Mouse (Mus musculus) neural tube, embryonic 10.5 days (tissue): ENCODE results near the gene Ccl11.

Experiments
- DNase-seq: peaks from one replicate; pipeline ENCODE4 v3.0.0-alpha.2; 2017; ENCODE audit warnings: low spot score; ENCODE audit errors: extremely low spot score

Gene Ccl11

DNA sequence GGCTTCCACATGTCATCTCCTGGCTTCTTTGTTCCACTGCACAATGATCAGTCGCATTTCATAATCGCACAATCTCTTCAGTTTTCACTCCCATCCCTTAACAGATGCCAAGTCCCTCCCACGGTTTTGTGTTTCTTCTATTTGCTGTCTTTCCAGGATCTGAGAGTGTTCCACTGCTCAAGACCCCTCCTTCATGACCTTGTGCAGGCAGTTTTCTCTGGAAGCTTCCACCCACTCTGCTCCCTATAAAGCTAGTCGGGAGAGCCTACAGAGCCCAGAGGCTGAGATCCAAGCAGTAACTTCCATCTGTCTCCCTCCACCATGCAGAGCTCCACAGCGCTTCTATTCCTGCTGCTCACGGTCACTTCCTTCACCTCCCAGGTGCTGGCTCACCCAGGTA lies at the start of gene Ccl11:
Gene Ccl11 (plus strand): TSS at position 178 of the 400 bp plus-strand sequence.
- no peak for DNase-seq

DNA sequence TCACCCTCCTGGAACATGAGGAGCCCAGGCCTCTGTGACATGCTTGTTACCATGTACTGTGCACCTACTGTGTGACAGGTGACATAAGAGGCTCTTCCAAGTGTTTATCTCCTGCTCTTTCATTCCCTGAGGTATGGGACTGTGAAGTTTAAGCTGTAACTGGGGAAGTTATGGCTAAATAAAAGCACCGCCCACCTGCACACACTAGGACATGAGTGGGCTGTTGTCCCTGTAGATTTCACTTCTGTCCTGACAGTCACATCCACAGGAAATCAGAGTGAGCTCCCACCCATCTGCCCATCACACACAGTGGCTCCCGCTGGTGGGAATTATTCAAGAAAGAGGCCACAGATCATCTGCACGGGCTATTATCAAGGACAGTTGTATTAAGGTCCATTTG lies 47.5 kb upstream of the Ccl11 start:
- DNase-seq, result no peak

DNA sequence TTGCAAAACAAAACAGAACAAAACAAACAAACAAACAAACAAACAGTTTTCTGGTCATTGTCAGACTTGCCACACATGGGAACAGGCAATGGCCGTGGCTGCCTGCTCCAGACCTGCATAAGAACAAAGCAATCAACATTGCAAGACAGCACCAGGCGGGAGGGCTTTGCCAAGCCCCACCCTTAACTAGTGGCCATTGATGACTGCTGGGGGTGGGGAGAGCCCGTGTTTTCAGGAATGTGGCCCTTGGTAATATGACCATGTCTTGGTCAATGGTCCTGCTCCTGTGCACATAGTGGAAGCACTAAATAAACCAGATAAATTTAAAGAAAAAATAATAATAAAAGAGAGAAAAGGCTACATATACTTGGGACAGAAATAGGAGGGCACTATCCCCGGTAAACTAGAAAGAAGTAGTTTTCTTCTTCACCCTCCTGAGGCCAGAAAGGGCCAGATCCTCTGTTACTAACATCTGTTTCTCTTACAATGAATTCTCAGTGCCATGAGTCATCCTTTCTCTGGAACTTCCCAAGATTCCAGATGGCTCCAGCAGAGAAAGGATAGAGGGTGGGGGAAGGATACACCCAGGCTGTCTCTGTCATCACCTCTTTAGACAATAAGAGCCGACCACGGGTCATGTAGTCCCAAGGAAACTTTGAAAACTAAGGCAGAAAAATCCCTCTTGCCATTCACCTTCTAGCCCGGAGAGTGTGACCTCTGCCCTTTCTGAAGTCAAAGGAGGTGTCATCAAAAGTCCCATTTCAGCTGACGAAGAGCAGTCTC lies 46.0 kb upstream of the Ccl11 start:
- DNase-seq, result no peak

DNA sequence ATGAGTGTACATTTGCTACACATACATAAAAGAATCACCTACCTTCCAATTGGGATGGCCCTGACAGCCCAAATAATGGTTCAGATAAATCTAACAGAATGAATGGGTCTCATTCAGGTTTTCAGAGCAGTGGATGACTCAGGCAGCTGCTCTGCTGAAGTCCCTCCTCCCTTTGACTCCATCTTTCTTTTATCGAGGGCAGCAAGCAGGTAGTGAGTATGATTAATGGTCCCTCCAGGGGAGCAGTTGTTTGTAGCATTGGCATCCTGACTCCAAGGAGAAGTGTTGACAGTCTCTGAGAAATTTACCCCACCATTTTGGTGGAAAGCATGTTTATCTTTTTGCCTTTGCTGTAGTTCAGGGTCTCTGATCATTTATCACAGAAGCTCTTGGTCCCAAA lies 43.9 kb upstream of the Ccl11 start:
- no peak for DNase-seq

DNA sequence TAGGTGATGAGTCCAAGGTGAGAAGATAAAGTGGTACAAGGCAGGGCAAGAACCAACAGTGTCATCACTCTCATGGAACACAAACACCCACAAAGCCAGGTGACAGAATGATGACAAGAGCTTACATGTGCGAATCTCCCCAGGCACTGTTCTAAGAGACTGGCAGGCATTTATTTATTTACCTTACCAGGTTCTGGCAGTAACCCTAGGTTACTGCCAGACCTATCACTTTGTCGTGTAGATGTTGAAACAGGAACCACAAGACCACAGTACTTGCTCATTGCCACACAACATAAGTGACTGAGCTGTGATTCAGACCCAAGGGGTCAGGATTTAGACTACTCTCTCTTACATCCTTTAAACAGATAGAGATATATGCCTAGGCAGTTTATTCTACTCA lies 42.6 kb upstream of the Ccl11 start:
- no peak for DNase-seq

DNA sequence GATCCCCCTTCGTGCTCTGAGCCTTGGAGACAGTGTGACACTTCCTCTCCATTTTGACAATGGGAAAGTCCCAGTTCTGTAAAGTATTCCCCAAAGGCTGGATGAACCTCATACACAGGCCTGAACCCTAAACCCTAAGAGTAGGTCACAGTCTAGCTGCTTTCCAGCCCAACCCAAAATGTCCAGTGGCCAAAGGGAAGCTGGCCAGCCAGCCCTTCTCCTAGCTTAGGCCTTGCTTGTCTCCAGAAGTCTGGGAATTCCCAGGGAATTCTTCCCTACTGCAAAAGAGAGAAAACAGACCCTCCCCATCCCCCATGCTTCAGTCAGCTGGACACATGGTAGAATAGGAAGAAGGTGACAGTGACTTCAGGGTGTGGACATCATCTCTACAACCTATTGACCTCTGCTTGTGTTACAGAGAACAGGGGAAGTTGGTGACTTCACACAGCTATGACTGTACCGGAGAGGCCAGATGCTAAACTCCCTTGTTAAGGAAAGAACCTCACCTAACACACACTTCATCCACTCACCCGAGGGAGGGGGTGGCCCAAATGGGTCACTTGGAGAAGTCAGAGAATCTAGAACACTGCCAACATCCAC lies 41.3 kb upstream of the Ccl11 start:
- DNase-seq, result no peak

DNA sequence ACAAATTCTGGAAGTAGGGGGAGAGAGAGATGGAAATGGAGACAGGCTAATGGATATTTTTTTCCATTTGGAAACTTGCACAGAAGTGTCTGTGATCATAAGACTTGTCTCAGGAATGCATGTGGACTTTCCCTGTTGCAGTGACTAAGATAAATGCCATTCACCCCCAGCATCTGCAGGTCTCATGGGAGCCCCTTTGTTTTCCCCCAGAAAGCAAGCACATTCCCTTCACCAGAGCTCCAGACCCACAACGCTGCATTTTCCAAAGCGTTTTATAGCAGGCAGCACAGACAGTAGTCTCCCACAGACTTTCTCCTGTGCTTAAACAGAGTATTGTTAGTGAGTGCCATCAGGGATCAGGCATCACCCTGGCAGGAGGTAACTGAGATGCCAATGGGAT lies 38.2 kb upstream of the Ccl11 start:
- DNase-seq, result no peak

DNA sequence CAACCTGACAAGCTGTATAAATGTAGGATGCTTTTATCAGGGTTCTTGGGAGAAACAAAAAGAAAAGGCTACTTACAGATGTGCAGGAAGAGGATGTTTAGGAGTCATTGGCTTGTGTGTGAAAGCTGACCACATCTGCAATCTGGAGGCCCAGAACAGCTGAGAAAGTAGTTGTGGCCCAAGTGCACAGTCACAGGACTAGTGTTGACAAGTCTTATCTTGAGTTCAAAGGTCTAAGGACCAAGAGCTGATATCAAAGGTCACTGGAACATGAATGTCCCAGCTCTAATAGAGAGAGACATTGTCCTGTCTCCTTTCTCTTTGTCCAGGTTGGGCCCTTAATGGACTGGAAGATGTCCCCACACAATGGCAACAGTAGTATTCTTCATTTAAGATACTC lies 37.8 kb upstream of the Ccl11 start:
- DNase-seq, result no peak

DNA sequence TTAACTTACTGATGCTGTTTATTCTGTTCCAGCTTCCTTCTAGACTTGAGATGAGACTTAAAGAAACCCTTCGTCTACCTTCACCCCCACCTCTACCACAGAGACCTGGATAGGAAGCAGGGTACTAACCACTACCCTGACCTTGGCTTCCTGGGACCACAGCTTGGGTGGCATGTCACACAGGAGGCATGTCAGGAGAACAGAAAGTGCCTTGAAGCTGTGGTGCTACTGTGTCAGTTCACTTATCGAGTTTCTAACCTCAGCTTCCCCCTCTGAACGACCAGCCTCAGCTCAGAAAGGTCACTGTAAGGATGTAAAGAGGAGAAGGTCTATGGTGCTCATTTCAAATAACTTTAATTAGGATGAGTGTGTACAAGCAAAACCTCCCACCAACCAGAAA lies 36.2 kb upstream of the Ccl11 start:
- DNase-seq, result no peak

DNA sequence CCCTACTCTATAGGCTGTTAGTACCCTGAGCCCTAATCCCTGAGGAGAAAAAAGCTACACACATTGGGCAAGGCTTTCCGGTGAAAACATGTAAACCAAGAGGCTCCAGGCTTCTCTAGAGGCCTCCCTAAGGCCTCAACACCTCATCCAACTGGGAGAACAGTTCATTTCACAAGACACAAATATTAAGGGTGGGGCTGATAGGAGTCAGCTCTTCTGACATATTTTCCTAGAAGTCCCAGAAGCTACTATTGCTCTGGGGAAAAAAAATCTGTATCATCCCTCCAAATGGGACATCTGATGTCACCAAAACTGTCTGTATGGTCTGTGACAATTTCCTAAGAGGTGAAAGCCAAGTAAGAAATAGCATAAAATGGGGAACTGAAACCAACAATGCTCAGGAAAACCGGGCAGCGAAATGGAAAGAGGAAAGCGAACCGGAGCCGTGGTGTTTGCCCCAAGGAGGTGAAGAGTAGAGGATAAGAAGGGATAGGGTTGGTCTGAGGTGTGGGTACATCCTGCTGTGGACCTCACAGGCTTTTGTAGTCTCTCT lies 35.0 kb upstream of the Ccl11 start:
- DNase-seq, result no peak

DNA sequence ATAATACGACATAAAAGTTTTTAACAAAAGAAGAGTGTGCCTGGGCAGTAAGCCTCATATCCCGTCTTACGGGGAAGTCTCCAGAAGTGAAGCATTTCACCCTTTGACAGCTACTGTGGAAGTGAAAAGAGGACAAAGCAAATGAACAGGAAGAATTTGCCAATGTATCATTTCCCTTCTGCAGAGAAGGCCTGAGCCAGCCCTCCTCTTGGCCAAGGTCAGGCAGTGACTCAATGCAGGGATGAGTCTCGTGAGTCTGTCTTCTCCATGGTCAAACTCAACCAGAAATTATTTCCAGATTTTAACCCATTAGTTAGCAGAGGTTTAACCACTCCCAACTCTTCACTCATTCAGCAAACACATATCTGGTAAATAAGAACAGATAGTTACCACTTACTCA lies 33.9 kb upstream of the Ccl11 start:
- no peak for DNase-seq

DNA sequence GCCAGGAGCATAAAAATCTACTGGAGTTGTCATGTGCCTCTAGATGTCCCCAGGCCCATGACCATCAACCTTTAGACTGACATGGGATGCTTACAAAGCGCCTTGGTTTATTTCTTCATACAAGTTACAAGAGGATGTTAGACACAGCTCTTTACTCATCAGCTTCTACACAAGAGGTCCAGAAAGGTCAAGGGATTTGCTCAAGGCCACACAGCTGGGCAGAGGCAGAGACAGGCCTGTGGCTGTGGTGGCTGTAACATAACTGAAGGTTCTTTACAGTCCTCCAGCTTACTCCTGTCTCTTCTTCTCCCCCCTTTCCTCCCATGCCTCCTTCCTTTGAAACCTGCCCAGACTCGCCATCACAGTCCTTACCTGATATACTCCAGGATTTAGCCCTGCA lies 27.5 kb upstream of the Ccl11 start:
- DNase-seq, result no peak

DNA sequence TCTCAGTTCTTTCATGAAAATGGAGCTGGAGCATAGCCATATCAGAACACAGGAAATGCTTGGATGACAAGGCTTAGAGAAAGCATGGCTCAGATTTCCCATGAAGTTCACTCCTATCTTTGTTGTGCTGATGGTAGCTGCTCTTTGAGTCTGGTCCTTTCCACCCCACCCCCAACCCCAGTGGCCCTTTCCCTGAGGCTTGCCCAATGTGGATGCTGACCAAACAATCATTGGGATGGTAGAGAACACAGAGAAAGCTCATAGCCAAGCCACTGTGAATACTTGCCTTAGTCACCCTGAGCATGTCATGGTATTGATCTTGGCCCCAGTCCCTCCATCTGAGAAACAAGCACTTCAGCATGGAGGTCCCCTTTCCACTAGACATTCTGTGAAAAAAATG lies 25.5 kb upstream of the Ccl11 start:
- no peak for DNase-seq

DNA sequence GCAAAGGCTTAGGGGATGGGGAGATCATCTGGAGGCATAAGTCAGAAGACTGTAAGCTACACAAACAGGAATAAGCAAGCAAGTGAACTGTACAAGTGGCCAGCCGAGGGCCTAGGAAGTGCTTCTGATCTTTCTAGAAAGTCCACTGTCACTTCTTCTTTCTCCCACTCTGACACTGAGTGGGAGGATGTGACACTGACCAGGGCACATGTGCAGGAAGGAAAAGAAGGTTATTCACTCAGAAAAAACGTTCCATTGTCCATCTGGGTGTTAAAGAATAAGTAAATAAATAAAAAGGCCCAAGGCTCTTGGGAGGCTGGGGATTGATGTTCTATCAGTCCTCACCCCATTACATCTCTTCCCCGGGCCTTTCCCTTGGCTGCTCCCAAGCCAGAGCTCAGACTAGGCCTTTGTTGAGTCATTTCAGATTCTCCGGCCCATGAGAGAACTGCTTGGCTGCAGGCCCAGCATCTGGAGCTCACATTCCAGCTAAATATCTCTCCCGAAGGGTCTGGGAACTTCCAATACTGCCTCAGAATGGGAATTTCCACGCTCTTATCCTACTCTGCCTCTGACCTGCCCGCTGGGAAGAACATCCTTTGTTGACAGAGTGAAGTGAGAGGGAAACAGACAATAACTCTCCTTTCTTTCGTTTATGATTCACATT lies 24.8 kb upstream of the Ccl11 start:
- no peak for DNase-seq

DNA sequence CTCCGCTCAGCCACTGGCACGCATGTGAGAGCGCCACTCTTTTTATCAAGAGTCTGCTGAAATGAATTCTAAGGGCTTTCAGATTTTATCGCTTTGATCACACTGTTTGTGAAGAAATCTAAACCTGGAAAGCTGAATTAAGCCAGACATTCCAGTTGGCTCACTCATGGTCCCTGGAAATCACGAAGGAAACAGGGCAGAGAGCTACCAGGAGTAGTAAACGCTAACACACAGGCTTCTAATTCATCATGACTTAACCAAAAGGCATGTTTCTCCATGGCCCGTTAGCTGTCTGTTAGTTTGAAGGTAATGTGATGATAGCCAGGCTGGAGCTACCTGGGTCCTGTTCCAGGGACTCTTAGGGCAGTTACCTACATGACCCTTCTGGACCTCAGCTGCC lies 23.2 kb upstream of the Ccl11 start:
- no peak for DNase-seq

DNA sequence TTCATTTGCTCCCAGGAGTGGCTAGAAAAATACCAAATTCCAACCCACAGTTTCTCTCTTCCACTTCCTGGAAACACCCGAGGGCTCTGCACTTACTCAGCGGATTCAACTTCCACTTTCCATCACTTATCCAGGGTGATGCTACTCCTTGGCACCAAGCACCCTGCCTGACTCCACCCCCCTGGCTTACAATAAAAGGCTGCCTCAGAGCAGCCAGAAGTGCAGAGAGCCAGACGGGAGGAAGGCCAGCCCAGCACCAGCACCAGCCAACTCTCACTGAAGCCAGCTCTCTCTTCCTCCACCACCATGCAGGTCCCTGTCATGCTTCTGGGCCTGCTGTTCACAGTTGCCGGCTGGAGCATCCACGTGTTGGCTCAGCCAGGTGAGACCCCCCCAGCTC lies 22.3 kb upstream of the Ccl11 start, which contains the start of gene Ccl2:
Gene Ccl2 (plus strand): TSS at position 216 of the 400 bp plus-strand sequence.
- DNase-seq, result no peak

DNA sequence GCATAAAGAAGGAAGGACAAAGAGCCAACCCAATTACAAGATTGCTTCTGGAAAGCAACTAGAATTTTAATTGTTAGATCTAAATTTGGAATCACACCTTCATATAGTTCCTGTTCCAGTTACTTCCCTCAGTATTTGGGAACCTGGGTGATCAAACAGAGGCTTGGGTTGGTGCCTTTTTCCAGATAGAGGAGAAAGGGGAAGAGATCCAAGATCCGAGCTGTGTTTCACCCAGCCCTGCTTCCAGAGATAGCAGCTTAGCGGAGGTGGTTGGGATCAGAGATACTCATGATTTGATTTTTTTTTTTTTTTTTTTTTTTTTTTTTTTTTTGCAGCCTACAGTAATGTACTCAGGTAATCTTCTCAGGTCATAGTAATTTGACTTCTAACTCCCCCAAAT lies 21.8 kb upstream of the Ccl11 start:
- no peak for DNase-seq

DNA sequence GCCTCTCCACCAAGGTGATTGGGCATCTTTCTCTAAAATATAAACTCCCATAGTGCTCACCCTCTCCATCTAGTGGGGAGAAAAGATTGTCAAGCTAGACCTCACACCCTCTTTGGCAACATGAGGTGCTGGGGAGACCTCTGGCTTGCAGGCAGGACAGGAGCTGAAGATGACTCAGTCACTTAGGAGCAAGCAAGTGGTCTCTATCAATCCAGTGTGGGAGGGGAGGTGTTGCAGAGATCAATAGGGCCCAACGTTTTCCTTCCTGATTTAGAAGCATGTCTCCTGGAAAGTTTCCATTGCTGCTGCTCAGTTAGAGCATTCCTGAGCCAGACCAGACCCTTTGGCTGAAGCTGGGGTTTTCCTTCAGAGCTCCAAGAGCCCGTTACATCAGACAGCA lies 19.1 kb upstream of the Ccl11 start, which contains the start of gene Gm17268:
Gene Gm17268 (minus strand): TSS at position 28 of the 400 bp plus-strand sequence.
- no peak for DNase-seq

DNA sequence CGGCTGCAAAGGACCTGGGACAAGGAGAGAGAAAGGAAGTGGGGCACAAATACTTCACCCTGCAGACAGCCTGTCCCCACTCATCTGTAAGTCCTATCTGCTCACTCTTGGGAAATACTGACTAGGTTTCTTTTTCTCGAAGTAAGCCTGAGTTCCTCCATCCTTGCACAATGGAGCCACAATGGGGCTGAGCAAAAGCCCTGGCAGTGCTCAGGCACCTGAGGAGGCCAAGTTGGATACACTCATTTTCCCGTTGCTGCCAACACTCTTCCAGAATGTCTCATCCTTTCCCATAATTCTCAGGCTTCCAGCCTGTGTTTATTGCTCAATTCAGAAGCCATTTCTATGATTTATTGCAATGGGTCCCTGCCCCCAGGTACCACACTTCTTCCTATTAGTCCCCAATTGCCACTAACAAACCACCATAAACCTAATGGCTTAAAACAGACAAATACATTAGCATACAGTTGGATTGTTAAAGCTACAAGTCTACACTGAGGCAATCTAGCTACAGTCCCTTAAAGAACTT lies 18.4 kb upstream of the Ccl11 start:
- no peak for DNase-seq

DNA sequence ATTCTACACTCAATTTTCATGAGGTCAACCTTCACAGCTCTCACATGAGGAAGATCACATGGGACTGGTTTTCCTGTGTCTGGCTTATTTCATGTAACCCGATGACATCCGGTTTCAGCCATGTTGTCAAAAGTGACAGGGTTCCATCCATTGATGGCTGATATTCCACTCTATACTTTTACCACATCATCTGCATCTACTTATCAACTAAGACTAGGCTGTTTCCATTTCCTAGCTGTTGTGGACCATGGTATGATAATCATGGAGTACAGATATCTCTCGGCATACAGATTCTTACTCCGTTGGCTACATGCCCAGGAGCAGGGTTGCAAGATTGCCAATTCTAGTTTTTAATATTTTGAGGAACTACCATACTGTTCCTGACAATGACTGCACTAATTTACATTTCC lies 15.9 kb upstream of the Ccl11 start:
- no peak for DNase-seq

DNA sequence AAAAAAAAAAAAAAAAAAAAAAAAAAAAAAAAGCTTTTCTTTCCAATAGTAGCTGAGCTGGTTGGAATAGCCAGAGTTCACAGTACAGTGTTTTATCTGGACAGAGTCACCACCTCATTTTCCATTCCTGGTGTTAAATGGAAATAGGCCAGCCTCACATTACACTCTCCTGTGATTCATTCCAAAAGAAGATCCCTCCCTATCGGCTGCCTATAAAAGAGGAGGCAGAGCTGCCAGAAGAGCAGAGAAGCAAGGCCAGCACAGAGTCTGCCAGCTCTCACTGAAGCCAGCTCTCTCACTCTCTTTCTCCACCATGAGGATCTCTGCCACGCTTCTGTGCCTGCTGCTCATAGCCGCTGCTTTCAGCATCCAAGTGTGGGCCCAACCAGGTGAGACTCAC lies 12.2 kb upstream of the Ccl11 start, which contains the start of gene Ccl7:
Gene Ccl7 (plus strand): TSS at position 242 of the 400 bp plus-strand sequence.
- DNase-seq, result no peak
